Mouse (Mus musculus) bone marrow, adult 2 months (tissue): Measurements from ENCODE around the gene Ddx5. TPM values are rescaled to one million over a fixed set of nuclear protein-coding genes. Genes with fewer than 3 reads are reported as not detected.

Experiments
- H3K27ac ChIP-seq: fragments of 200-500 bp; 2 replicates; pipeline ENCODE4 v1.5.1; 2012; ENCODE audit warnings: low read depth, mild to moderate bottlenecking, control low read depth, inconsistent platforms, low read length; ENCODE audit not compliant: control insufficient read depth, poor library complexity, insufficient read depth
- H3K4me1 ChIP-seq: fragments of 200-500 bp; 2 replicates; pipeline ENCODE4 v1.6.1; 2011; ENCODE audit warnings: low read length; ENCODE audit not compliant: control insufficient read depth, insufficient read depth
- H3K4me3 ChIP-seq: fragments of 200-500 bp; replicated peaks from 2 replicates; pipeline ENCODE3; 2011; ENCODE audit warnings: mild to moderate bottlenecking, low read depth, low read length, control low read depth; ENCODE audit not compliant: control insufficient read depth
- CTCF ChIP-seq: fragments of 200-500 bp; IDR thresholded peaks from 2 replicates; pipeline ENCODE4 v1.5.1; 2011; ENCODE audit warnings: low read length, control low read depth; ENCODE audit not compliant: control insufficient read depth, insufficient read depth
- POLR2A ChIP-seq: fragments of 200-500 bp; IDR thresholded peaks from 2 replicates; pipeline ENCODE4 v1.6.1; 2011; ENCODE audit warnings: low read depth, mild to moderate bottlenecking, control low read depth, low read length, borderline replicate concordance; ENCODE audit not compliant: control insufficient read depth
- WGBS: fragments of 180-500 bp; shearing (Covaris S2); methylation state at CpG from one replicate; pipeline ENCODE4 v1.1.7; 2018; 5-methylcytosine and 5-hydroxymethylcytosine counted together
- polyA plus RNA-seq: library from polyadenylated mRNA; stranded (reverse); fragments of >200 nt; gene quantifications from 2 replicates; pipeline ENCODE4 v1.2.4, GENCODE M21; 2011; ENCODE audit warnings: low replicate concordance; ENCODE audit not compliant: missing spikeins, insufficient read depth, insufficient read length

The Ddx5 gene
- 448 and 600 TPM in 2 replicates for polyA plus RNA-seq

GRCm38 (mm10) chr11:106788775-106789459 is at the start of gene Ddx5, which contains the start of gene Cep95:
Gene Ddx5, minus strand, starts transcription at chr11:106789185.
Gene Cep95, plus strand, starts transcription at chr11:106789252.
- WGBS = under 1% methylated on average over 58 of the region's 58 CpGs
- Histone ChIP-seq H3K4me3 (peak within 1 kb of the TSS; percentile 88), H3K4me1 (peaks cover 2% of the 10 kb centered on the region; the same call in 1 of the 2 replicates), H3K27ac (peak within 1 kb of the TSS; percentile 99)
- TF ChIP-seq CTCF = peak; percentile 40; the same call in 1 of the 2 replicates
- TF ChIP-seq POLR2A = peak; percentile 84

- Histone ChIP-seq H3K4me1 (no peaks in the 10 kb centered on the region), H3K27ac (no peak overlapping the region), H3K4me3 (no peak overlapping the region)
- no peak for TF ChIP-seq CTCF
- no peak for TF ChIP-seq POLR2A
- WGBS = 81% methylated on average over 7 of the region's 7 CpGs
These were observed 39.1 kb upstream of the Ddx5 start for GRCm38 (mm10) chr11:106828079-106828478.

- no peak for TF ChIP-seq POLR2A
- no peak for TF ChIP-seq CTCF
- WGBS = 91% methylated on average over 10 of the region's 10 CpGs
- Histone ChIP-seq H3K27ac (no peak overlapping the region), H3K4me3 (no peak overlapping the region), H3K4me1 (no peaks in the 10 kb centered on the region)
These were observed 35.4 kb upstream of the Ddx5 start for GRCm38 (mm10) chr11:106824403-106824802.

GRCm38 (mm10) chr11:106823741-106824140 is 34.8 kb upstream of the Ddx5 start:
- 93% methylated on average over 8 of the region's 8 CpGs for WGBS
- H3K27ac ChIP-seq = no peak overlapping the region

GRCm38 (mm10) chr11:106822911-106823310 is 33.9 kb upstream of the Ddx5 start:
- WGBS = 85% methylated on average over 5 of the region's 5 CpGs
- no peak for TF ChIP-seq CTCF
- TF ChIP-seq POLR2A = no peak
- Histone ChIP-seq H3K4me1 (no peaks in the 10 kb centered on the region), H3K27ac (no peak overlapping the region), H3K4me3 (no peak overlapping the region)

More at GRCm38 (mm10) chr11:106823741-106824140, 34.8 kb upstream of the Ddx5 start:
- H3K4me3 ChIP-seq = no peak overlapping the region
- no peaks in the 10 kb centered on the region for H3K4me1 ChIP-seq
- TF ChIP-seq POLR2A (no peak), CTCF (no peak)

- no peak for TF ChIP-seq POLR2A
- no peak for TF ChIP-seq CTCF
- WGBS = 90% methylated on average over 8 of the region's 8 CpGs
- no peaks in the 10 kb centered on the region for H3K4me1 ChIP-seq
These were observed 33.5 kb upstream of the Ddx5 start for GRCm38 (mm10) chr11:106822491-106822890.

GRCm38 (mm10) chr11:106821397-106821796 is 32.4 kb upstream of the Ddx5 start:
- Histone ChIP-seq H3K4me1 (no peaks in the 10 kb centered on the region), H3K27ac (no peak overlapping the region), H3K4me3 (no peak overlapping the region)
- WGBS = 88% methylated on average over 6 of the region's 6 CpGs
- TF ChIP-seq CTCF = no peak
- no peak for TF ChIP-seq POLR2A

More at GRCm38 (mm10) chr11:106822491-106822890, 33.5 kb upstream of the Ddx5 start:
- Histone ChIP-seq H3K27ac (no peak overlapping the region), H3K4me3 (no peak overlapping the region)

GRCm38 (mm10) chr11:106820972-106821371 is 32.0 kb upstream of the Ddx5 start:
- no peak overlapping the region for H3K4me3 ChIP-seq
- H3K27ac ChIP-seq = no peak overlapping the region
- no peaks in the 10 kb centered on the region for H3K4me1 ChIP-seq
- TF ChIP-seq CTCF = no peak
- TF ChIP-seq POLR2A = no peak
- 23% methylated on average over 4 of the region's 4 CpGs for WGBS
